Mouse (Mus musculus) ES-Bruce4 (cell line): ENCODE measurements around the gene Epb41l5. TPM values are rescaled to one million over a fixed set of nuclear protein-coding genes. Genes with fewer than 3 reads are reported as not detected.

ENCODE experiments used
- H3K27ac ChIP-seq: 2 replicates; pipeline ENCODE4 v1.5.1; 2012; ENCODE audit warnings: low read length, inconsistent platforms; ENCODE audit not compliant: insufficient read depth
- H3K27me3 ChIP-seq: 2 replicates; pipeline ENCODE4 v1.6.1; 2012; ENCODE audit warnings: mild to moderate bottlenecking, low read length, inconsistent platforms; ENCODE audit not compliant: control insufficient read depth, poor library complexity, insufficient read depth, severe bottlenecking
- H3K36me3 ChIP-seq: 2 replicates; pipeline ENCODE4 v1.6.1; 2012; ENCODE audit warnings: inconsistent platforms, mild to moderate bottlenecking, low read length, moderate library complexity; ENCODE audit not compliant: control insufficient read depth, poor library complexity, insufficient read depth, severe bottlenecking
- H3K4me1 ChIP-seq: one replicate; pipeline ENCODE4 v1.8.1; 2011; ENCODE audit warnings: low read length; ENCODE audit not compliant: control insufficient read depth, insufficient read depth
- H3K4me3 ChIP-seq: 2 replicates; pipeline ENCODE4 v1.5.1; 2011; ENCODE audit warnings: low read depth, mild to moderate bottlenecking, low read length
- H3K9ac ChIP-seq: 2 replicates; pipeline ENCODE4 v1.6.1; 2012; ENCODE audit warnings: low read depth, mild to moderate bottlenecking, inconsistent platforms; ENCODE audit not compliant: poor library complexity, severe bottlenecking
- H3K9me3 ChIP-seq: replicated peaks from 2 replicates; pipeline ENCODE4 v1.6.1; 2012; ENCODE audit warnings: mild to moderate bottlenecking, low read length, inconsistent platforms; ENCODE audit not compliant: control insufficient read depth, poor library complexity, insufficient read depth, severe bottlenecking
- CTCF ChIP-seq: IDR thresholded peaks from one replicate; pipeline ENCODE4 v1.8.1; 2011; ENCODE audit warnings: low read depth, low read length
- EP300 ChIP-seq: IDR thresholded peaks from 2 replicates; pipeline ENCODE4 v1.6.1; 2011; ENCODE audit warnings: low read depth, low read length; ENCODE audit not compliant: insufficient read depth
- POLR2A ChIP-seq: IDR thresholded peaks from one replicate; pipeline ENCODE4 v1.8.1; 2011; ENCODE audit warnings: low read length; ENCODE audit not compliant: insufficient read depth
- polyA plus RNA-seq: library from polyadenylated mRNA; stranded (reverse); fragments of >200 nt; gene quantifications from 2 replicates; pipeline ENCODE4 v1.2.4, GENCODE M21; 2011; ENCODE audit warnings: low read depth; ENCODE audit not compliant: missing spikeins, insufficient read depth, insufficient read length

The Epb41l5 gene
- polyA plus RNA-seq, 1 experiment, result 48.2 TPM

DNA sequence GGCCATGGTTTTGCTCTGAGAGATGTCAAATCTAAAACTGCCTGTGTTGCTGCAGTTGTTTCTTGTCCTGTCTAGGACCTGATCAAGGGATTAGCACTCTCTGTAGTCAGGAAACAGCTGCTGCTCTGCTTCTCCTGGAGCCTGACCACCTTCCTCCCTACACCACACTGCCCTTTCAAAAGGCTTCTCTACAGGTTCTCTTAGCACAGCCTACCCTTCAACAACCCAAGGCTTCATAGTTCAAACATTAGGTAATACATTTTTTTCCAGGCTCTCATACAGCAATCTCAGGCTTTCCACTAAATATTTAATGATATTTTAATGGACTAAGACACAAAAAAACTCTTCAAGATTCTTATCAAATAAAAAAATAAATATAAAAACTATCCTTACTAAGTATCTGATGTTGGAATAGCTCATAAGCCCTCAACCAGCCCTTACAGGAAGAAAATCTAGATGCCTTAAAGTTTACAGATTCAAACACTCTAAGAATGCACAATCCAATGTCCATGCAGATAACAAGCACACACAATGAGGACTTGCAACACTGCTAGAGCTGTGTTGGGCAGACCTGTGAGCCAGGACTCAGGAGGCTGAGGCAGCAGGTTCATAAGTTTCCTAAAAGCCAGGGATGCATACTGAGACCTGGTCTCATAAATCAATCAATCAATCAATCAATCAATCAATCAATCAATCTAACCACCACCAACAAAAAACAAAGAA, 7.5 kb downstream of the Epb41l5 start:
- peaks cover 4% of the 10 kb centered on the region for H3K4me1 ChIP-seq
- H3K27me3 ChIP-seq, result no peaks in the 10 kb centered on the region
- no peak overlapping the region for H3K9ac ChIP-seq
- H3K4me3 ChIP-seq, result no peak overlapping the region
- H3K27ac ChIP-seq, result no peak overlapping the region
- TF ChIP-seq CTCF (no peak), POLR2A (no peak), EP300 (no peak)
- no peaks in the 10 kb centered on the region; the same call in 1 of the 2 replicates for H3K36me3 ChIP-seq
- H3K9me3 ChIP-seq, result no peaks in the 10 kb centered on the region

- Histone ChIP-seq H3K4me1 (peaks cover 4% of the 10 kb centered on the region), H3K9ac (no peak overlapping the region), H3K36me3 (no peaks in the 10 kb centered on the region; the same call in 1 of the 2 replicates), H3K27ac (no peak overlapping the region), H3K9me3 (no peaks in the 10 kb centered on the region), H3K4me3 (no peak overlapping the region), H3K27me3 (no peaks in the 10 kb centered on the region)
- TF ChIP-seq EP300 (no peak), POLR2A (no peak), CTCF (no peak)
Measured at GRCm38 (mm10) chr1:119640006-119640405, 8.8 kb downstream of the Epb41l5 start.

DNA sequence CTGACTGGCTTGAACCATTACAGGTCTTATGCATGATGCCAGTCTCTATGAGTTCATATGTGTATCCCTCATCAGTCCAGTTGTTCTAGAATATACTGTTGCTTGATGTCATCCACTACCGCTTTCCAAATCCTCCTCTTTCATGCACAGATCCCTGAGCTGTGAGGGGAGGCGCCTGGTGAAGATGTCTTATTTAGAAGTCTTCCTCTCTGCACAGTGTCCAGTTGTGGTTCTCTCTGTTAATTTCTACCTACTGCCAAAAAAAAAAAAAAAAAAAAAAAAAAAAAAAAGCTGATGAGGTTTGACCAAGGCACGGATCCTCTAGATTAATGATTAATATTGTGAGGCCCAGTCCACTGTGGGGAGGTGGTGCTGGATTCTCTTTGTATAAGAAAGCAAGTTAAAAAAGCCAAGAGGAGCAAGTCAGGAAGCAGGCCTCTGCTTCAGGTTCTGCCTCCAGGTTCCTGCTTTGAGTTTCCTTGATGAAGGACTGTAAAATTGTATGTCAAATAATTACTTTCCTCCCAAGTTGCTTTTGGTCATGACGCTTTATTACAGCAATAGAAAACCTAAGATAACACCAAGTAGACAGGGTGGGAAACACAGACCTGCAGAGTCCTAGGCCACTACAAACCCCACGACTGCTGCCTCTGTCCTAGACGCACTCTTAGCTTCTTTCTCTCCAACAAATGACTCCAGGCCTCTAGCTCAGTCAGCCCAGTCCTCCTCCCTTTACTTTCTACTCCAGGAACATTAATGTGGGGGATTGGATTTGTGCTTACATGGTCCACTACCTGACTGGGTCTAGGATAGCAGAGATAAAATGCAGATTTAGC, 11.4 kb downstream of the Epb41l5 start:
- no peaks in the 10 kb centered on the region for H3K27me3 ChIP-seq
- TF ChIP-seq POLR2A (no peak), EP300 (no peak), CTCF (no peak)
- H3K4me3 ChIP-seq, result no peak overlapping the region
- peaks cover 3% of the 10 kb centered on the region; the same call in 1 of the 2 replicates for H3K36me3 ChIP-seq
- H3K27ac ChIP-seq, result no peak overlapping the region
- H3K9me3 ChIP-seq, result no peaks in the 10 kb centered on the region
- peaks cover 4% of the 10 kb centered on the region for H3K4me1 ChIP-seq
- H3K9ac ChIP-seq, result no peak overlapping the region

DNA sequence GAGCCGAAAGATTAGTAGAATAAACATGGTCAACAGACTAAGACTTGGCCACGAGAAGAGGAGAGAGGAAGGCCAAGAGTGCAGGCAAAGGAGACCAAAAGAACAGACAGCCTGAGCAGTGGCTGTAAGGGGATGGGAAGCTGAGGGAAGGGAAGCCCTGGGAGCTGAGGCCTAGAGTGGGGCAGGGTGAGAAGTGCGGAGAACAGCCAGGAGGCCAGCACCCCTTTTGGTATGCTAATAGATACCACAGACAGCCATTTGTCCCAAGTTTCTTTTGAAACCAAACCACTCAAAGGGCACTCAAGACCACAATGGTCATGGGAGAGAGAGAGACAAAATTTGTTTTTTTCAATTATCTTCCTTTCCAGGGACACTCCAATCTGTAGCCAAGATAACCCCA, 14.1 kb downstream of the Epb41l5 start:
- H3K4me3 ChIP-seq, result no peak overlapping the region
- H3K36me3 ChIP-seq, result peaks cover 6% of the 10 kb centered on the region; the same call in 1 of the 2 replicates
- no peaks in the 10 kb centered on the region for H3K9me3 ChIP-seq
- H3K27ac ChIP-seq, result peak overlapping the region; percentile 63; the same call in 1 of the 2 replicates
- H3K27me3 ChIP-seq, result no peaks in the 10 kb centered on the region
- TF ChIP-seq EP300 (peak; percentile 67; the same call in 1 of the 2 replicates), POLR2A (no peak)
- H3K9ac ChIP-seq, result no peak overlapping the region
- H3K4me1 ChIP-seq, result peaks cover 3% of the 10 kb centered on the region

- no peak overlapping the region for H3K27ac ChIP-seq
- H3K4me1 ChIP-seq, result peaks cover 3% of the 10 kb centered on the region
- H3K36me3 ChIP-seq, result peaks cover 6% of the 10 kb centered on the region; the same call in 1 of the 2 replicates
- H3K9me3 ChIP-seq, result no peaks in the 10 kb centered on the region
- no peak overlapping the region for H3K4me3 ChIP-seq
- no peak overlapping the region for H3K9ac ChIP-seq
- TF ChIP-seq EP300 (no peak), CTCF (no peak), POLR2A (no peak)
- no peaks in the 10 kb centered on the region for H3K27me3 ChIP-seq
Measured at GRCm38 (mm10) chr1:119630428-119630827, 18.4 kb downstream of the Epb41l5 start.
